Mouse (Mus musculus): ENCODE measurements around the gene Bspry.

DNA sequence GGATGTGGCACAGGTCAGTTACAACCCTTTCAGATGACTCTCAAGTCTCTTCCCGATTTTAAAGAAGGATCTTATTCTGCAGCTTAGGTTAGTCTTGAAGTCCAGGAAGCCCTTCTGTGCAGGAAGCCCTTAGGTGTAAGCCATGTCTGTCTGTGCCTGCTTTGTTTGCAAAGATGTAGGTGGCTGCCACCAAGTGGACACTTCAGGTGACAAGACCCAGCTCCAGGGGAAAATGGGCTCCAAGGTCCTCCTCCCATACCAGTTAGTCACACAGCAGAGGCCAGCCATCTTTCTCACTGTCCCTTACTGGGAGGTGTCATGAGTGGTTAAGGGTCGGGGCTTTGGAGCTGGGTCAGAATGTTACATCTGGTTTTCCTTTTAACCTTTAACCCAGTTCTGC lies 26.9 kb downstream of the Bspry start:
- TF ChIP-seq GATA1 (IDR thresholded peaks at IDR 0.05; ENCODE audit: low read length) = no peak
- TF ChIP-seq TAL1 (IDR thresholded peaks at IDR 0.05; ENCODE audit: low read length) = no peak

Data from erythroblast, embryonic 14.5 days (primary cell).